Mouse (Mus musculus) naive thymus-derived CD4-positive, alpha-beta T cell, adult 5 months (primary cell): Measurements from ENCODE around the gene Vmn1r201. TPM values are rescaled to one million over a fixed set of nuclear protein-coding genes. Genes with fewer than 3 reads are reported as not detected.

Experiments
- polyA plus RNA-seq: library from polyadenylated mRNA; unstranded; fragments of 100-300 nt; shearing (Covaris generic); gene quantifications from one replicate; pipeline ENCODE4 v1.2.1, GENCODE M21; 2017

Gene Vmn1r201
- not detected for polyA plus RNA-seq

GRCm38 (mm10) chr13:22471623-22472022, at the start of gene Vmn1r201:
Gene Vmn1r201, plus strand, starts transcription at chr13:22471923.

DNA sequence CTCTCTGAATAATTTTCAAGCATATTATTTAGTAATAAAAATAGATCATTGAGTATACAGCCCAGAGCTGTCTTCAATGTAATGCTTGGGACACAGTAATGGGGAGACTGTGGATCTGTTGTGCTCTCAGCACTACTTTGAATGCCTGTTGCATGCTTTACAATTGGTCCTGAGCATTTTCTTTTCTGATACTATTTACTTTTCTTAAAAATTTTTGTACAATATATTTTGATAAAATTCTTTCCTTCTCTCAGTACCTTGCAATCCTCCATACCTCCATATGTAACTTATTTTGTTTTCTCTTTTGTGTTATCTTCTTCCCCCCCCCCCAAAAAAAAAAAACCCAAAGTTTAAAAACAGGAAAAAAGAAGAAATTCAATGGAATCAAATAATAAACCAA, 33.6 kb downstream of the Vmn1r201 start, which contains the start of gene Vmn1r202:
Vmn1r202 (minus strand) TSS at position 101 of the 400 bp plus-strand sequence.

GRCm38 (mm10) chr13:22517814-22518213, 46.1 kb downstream of the Vmn1r201 start, which contains the start of gene Vmn1r203:
Gene Vmn1r203, plus strand, starts transcription at chr13:22518114.

Other genes starting within 250 kb of the Vmn1r201 start
- not detected for gene Vmn1r193, start 248.8 kb upstream of the Vmn1r201 start, polyA plus RNA-seq
- gene Vmn1r194, start 227.7 kb upstream of the Vmn1r201 start, polyA plus RNA-seq: not detected
- gene Vmn1r195, start 201.4 kb upstream of the Vmn1r201 start, polyA plus RNA-seq: not detected
- not detected for gene Vmn1r196, start 182.0 kb upstream of the Vmn1r201 start, polyA plus RNA-seq
- gene Vmn1r197, start 147.3 kb upstream of the Vmn1r201 start, polyA plus RNA-seq: not detected
- not detected for gene Vmn1r198, start 121.6 kb upstream of the Vmn1r201 start, polyA plus RNA-seq
- gene Vmn1r199, start 92.1 kb upstream of the Vmn1r201 start, polyA plus RNA-seq: not detected
- gene Vmn1r200, start 81.5 kb upstream of the Vmn1r201 start, polyA plus RNA-seq: not detected
- gene Vmn1r202, start 33.5 kb downstream of the Vmn1r201 start, polyA plus RNA-seq: not detected
- 0.09 TPM for gene Vmn1r203, start 46.2 kb downstream of the Vmn1r201 start, polyA plus RNA-seq
- gene Vmn1r204, start 81.3 kb downstream of the Vmn1r201 start, polyA plus RNA-seq: not detected
- gene Vmn1r205, start 121.1 kb downstream of the Vmn1r201 start, polyA plus RNA-seq: not detected
- not detected for gene Vmn1r206, start 152.3 kb downstream of the Vmn1r201 start, polyA plus RNA-seq